Mouse (Mus musculus) liver, embryonic 15.5 days (tissue): ENCODE measurements around the gene 0610030E20Rik. TPM values are rescaled to one million over a fixed set of nuclear protein-coding genes. Genes with fewer than 3 reads are reported as not detected.

Experiments used
- ATAC-seq: fragments of 200-750 bp; cut with Nextera tagmentation; 2 replicates; pipeline ENCODE4 v1.8.0; 2017; ENCODE audit warnings: moderate number of reproducible peaks, mild to moderate bottlenecking, moderate library complexity; ENCODE audit not compliant: insufficient read depth
- H3K27ac ChIP-seq: fragments of 300-500 bp; sonication (generic); replicated peaks from 2 replicates; pipeline ENCODE4 v1.5.1; 2015; ENCODE audit warnings: mild to moderate bottlenecking, inconsistent platforms
- H3K27me3 ChIP-seq: fragments of 300-500 bp; sonication (generic); 2 replicates; pipeline ENCODE4 v1.6.1; 2015; ENCODE audit warnings: mild to moderate bottlenecking, inconsistent platforms
- H3K36me3 ChIP-seq: fragments of 300-500 bp; sonication (generic); replicated peaks from 2 replicates; pipeline ENCODE4 v1.6.1; 2015; ENCODE audit warnings: moderate library complexity, mild to moderate bottlenecking, inconsistent platforms
- H3K4me1 ChIP-seq: fragments of 300-500 bp; sonication (generic); replicated peaks from 2 replicates; pipeline ENCODE4 v1.6.1; 2015; ENCODE audit warnings: inconsistent platforms
- H3K4me2 ChIP-seq: fragments of 300-500 bp; sonication (generic); 2 replicates; pipeline ENCODE4 v1.6.1; 2015; ENCODE audit warnings: moderate library complexity, mild to moderate bottlenecking, inconsistent platforms
- H3K4me3 ChIP-seq: fragments of 300-500 bp; sonication (generic); replicated peaks from 2 replicates; pipeline ENCODE4 v1.5.1; 2015; ENCODE audit warnings: mild to moderate bottlenecking, inconsistent platforms
- H3K9ac ChIP-seq: fragments of 300-500 bp; sonication (generic); 2 replicates; pipeline ENCODE4 v1.6.1; 2015; ENCODE audit warnings: moderate library complexity, mild to moderate bottlenecking, inconsistent platforms
- H3K9me3 ChIP-seq: fragments of 300-500 bp; sonication (generic); replicated peaks from 2 replicates; pipeline ENCODE4 v1.6.1; 2016; ENCODE audit warnings: inconsistent platforms
- WGBS: fragments of 180-500 bp; shearing (Covaris S2); methylation state at CpG from one replicate; pipeline ENCODE4 v1.1.7; 2015; ENCODE audit warnings: mixed read lengths; ENCODE audit not compliant: insufficient replicate concordance; 5-methylcytosine and 5-hydroxymethylcytosine counted together
- polyA plus RNA-seq: library from polyadenylated mRNA; unstranded; fragments of >200 nt; fragmentation: Nextera tagmentation; extraction: Ambion mirVana; gene quantifications from 2 replicates; pipeline ENCODE4 v1.2.1, GENCODE M21; 2015

Gene 0610030E20Rik
- polyA plus RNA-seq, 1 experiment from 2014 or later: 11.6 TPM

GRCm38 (mm10) chr6:72350214-72350613, 3.1 kb downstream of the 0610030E20Rik start:
- peaks cover 80% of the 10 kb centered on the region for H3K4me1 ChIP-seq
- WGBS: 70% methylated on average over 2 of the region's 2 CpGs
- no peak overlapping the region for H3K4me3 ChIP-seq
- no peaks in the 10 kb centered on the region for H3K9me3 ChIP-seq
- ATAC-seq: no peak
- H3K27me3 ChIP-seq: peaks cover 22% of the 10 kb centered on the region
- H3K4me2 ChIP-seq: no peak overlapping the region
- no peak overlapping the region for H3K9ac ChIP-seq
- 0 out of 2 replicates have a peak overlapping the region, but pooled peaks have one; percentile 14 for H3K27ac ChIP-seq
- peaks cover 32% of the 10 kb centered on the region for H3K36me3 ChIP-seq

GRCm38 (mm10) chr6:72352636-72353405, 5.7 kb downstream of the 0610030E20Rik start:
- H3K4me3 ChIP-seq: no peak overlapping the region
- peaks cover 84% of the 10 kb centered on the region for H3K4me1 ChIP-seq
- H3K27me3 ChIP-seq: peaks cover 45% of the 10 kb centered on the region
- no peaks in the 10 kb centered on the region for H3K9me3 ChIP-seq
- ATAC-seq: no peak
- H3K36me3 ChIP-seq: peaks cover 43% of the 10 kb centered on the region
- no peak overlapping the region for H3K9ac ChIP-seq
- H3K4me2 ChIP-seq: peak overlapping the region; percentile 2; the same call in 1 of the 2 replicates
- 54% methylated on average over 5 of the region's 5 CpGs for WGBS
- peak overlapping the region; percentile 56 for H3K27ac ChIP-seq

GRCm38 (mm10) chr6:72354025-72354424, 6.9 kb downstream of the 0610030E20Rik start:
- 43% methylated on average over 1 of the region's 1 CpGs for WGBS
- ATAC-seq: no peak
- peaks cover 45% of the 10 kb centered on the region for H3K27me3 ChIP-seq
- no peak overlapping the region for H3K9ac ChIP-seq
- H3K4me2 ChIP-seq: no peak overlapping the region
- H3K27ac ChIP-seq: peak overlapping the region; percentile 16; the same call in 1 of the 2 replicates
- H3K9me3 ChIP-seq: no peaks in the 10 kb centered on the region
- H3K4me1 ChIP-seq: peaks cover 84% of the 10 kb centered on the region
- H3K36me3 ChIP-seq: peaks cover 45% of the 10 kb centered on the region
- H3K4me3 ChIP-seq: no peak overlapping the region

- H3K9me3 ChIP-seq: no peaks in the 10 kb centered on the region
- peaks cover 45% of the 10 kb centered on the region for H3K27me3 ChIP-seq
- H3K4me3 ChIP-seq: peak within 1 kb of the TSS; percentile 59
- peaks cover 45% of the 10 kb centered on the region for H3K36me3 ChIP-seq
- peak within 1 kb of the TSS; percentile 61 for H3K27ac ChIP-seq
- H3K4me1 ChIP-seq: peaks cover 84% of the 10 kb centered on the region
- peak; percentile 66 for ATAC-seq
- WGBS: 1% methylated on average over 71 of the region's 71 CpGs
- peak within 1 kb of the TSS; percentile 71 for H3K4me2 ChIP-seq
- peak within 1 kb of the TSS; percentile 52 for H3K9ac ChIP-seq
Measured at GRCm38 (mm10) chr6:72355066-72355911, 8.2 kb downstream of the 0610030E20Rik start, which contains the start of gene Tmem150a. Tmem150a (plus strand) TSS chr6:72355447.

- 53% methylated on average over 8 of the region's 8 CpGs for WGBS
- peak overlapping the region; percentile 59 for H3K4me3 ChIP-seq
- peak overlapping the region; percentile 61; the same call in 1 of the 2 replicates for H3K27ac ChIP-seq
- peak overlapping the region; percentile 52; the same call in 1 of the 2 replicates for H3K9ac ChIP-seq
- H3K4me1 ChIP-seq: peaks cover 84% of the 10 kb centered on the region
- H3K4me2 ChIP-seq: peak overlapping the region; percentile 71
- peaks cover 45% of the 10 kb centered on the region for H3K27me3 ChIP-seq
- ATAC-seq: peak; percentile 4; the same call in 1 of the 2 replicates
- no peaks in the 10 kb centered on the region for H3K9me3 ChIP-seq
- peaks cover 45% of the 10 kb centered on the region for H3K36me3 ChIP-seq
Measured at GRCm38 (mm10) chr6:72356001-72356532, 8.9 kb downstream of the 0610030E20Rik start.

GRCm38 (mm10) chr6:72357164-72358079, 10.3 kb downstream of the 0610030E20Rik start:
- peaks cover 45% of the 10 kb centered on the region for H3K27me3 ChIP-seq
- no peak overlapping the region for H3K9ac ChIP-seq
- peak overlapping the region; percentile 71 for H3K4me2 ChIP-seq
- WGBS: 50% methylated on average over 5 of the region's 5 CpGs
- H3K9me3 ChIP-seq: no peaks in the 10 kb centered on the region
- ATAC-seq: peak; percentile 20
- no peak overlapping the region for H3K4me3 ChIP-seq
- peaks cover 44% of the 10 kb centered on the region for H3K36me3 ChIP-seq
- H3K27ac ChIP-seq: no peak overlapping the region
- H3K4me1 ChIP-seq: peaks cover 79% of the 10 kb centered on the region

GRCm38 (mm10) chr6:72358086-72358764, 11.1 kb downstream of the 0610030E20Rik start:
- H3K4me2 ChIP-seq: peak overlapping the region; percentile 71
- peaks cover 82% of the 10 kb centered on the region for H3K4me1 ChIP-seq
- H3K27ac ChIP-seq: no peak overlapping the region
- peaks cover 42% of the 10 kb centered on the region for H3K27me3 ChIP-seq
- H3K9ac ChIP-seq: no peak overlapping the region
- 81% methylated on average over 10 of the region's 10 CpGs for WGBS
- H3K9me3 ChIP-seq: no peaks in the 10 kb centered on the region
- H3K36me3 ChIP-seq: peaks cover 44% of the 10 kb centered on the region
- ATAC-seq: no peak
- H3K4me3 ChIP-seq: no peak overlapping the region

- WGBS: 72% methylated on average over 2 of the region's 2 CpGs
Measured at GRCm38 (mm10) chr6:72359343-72359742, 12.2 kb downstream of the 0610030E20Rik start.

GRCm38 (mm10) chr6:72359891-72360598, 12.9 kb downstream of the 0610030E20Rik start:
- H3K4me3 ChIP-seq: peak overlapping the region; percentile 70
- H3K36me3 ChIP-seq: peaks cover 44% of the 10 kb centered on the region
- H3K4me2 ChIP-seq: peak overlapping the region; percentile 79
- H3K27me3 ChIP-seq: peaks cover 24% of the 10 kb centered on the region
- H3K4me1 ChIP-seq: peaks cover 83% of the 10 kb centered on the region
- no peak overlapping the region for H3K9ac ChIP-seq
- no peaks in the 10 kb centered on the region for H3K9me3 ChIP-seq
- WGBS: 76% methylated on average over 11 of the region's 11 CpGs
- H3K27ac ChIP-seq: peak overlapping the region; percentile 91
- no peak for ATAC-seq

More at GRCm38 (mm10) chr6:72359343-72359742, 12.2 kb downstream of the 0610030E20Rik start:
- Histone ChIP-seq H3K27me3 (peaks cover 31% of the 10 kb centered on the region), H3K4me1 (peaks cover 89% of the 10 kb centered on the region), H3K9me3 (no peaks in the 10 kb centered on the region), H3K4me2 (no peak overlapping the region), H3K36me3 (peaks cover 44% of the 10 kb centered on the region), H3K4me3 (no peak overlapping the region), H3K9ac (no peak overlapping the region), H3K27ac (no peak overlapping the region)
- no peak for ATAC-seq
